Mouse (Mus musculus) testis, adult 2 months (tissue): ENCODE results near the gene E2f2.

Experiments
- CTCF ChIP-seq: fragments of 200-500 bp; IDR thresholded peaks from 2 replicates; pipeline ENCODE4 v1.5.1; 2012; ENCODE audit warnings: low read depth, mild to moderate bottlenecking, inconsistent platforms, low read length, moderate library complexity; ENCODE audit not compliant: control insufficient read depth, insufficient read depth, insufficient replicate concordance
- POLR2A ChIP-seq: fragments of 200-500 bp; IDR thresholded peaks from 2 replicates; pipeline ENCODE4 v1.6.1; 2012; ENCODE audit warnings: low read depth, mild to moderate bottlenecking, inconsistent platforms, low read length, moderate library complexity; ENCODE audit not compliant: control insufficient read depth

GRCm38 (mm10) chr4:136154462-136154861 is 17.7 kb upstream of the E2f2 start:
- TF ChIP-seq CTCF (no peak), POLR2A (no peak)
